Mouse (Mus musculus) intestine, embryonic 14.5 days (tissue): ENCODE data around the gene Cbx2. TPM values are rescaled to one million over a fixed set of nuclear protein-coding genes. Genes with fewer than 3 reads are reported as not detected.

Experiments
- ATAC-seq: fragments of 200-750 bp; cut with Nextera tagmentation; replicated peaks from 2 replicates; pipeline ENCODE4 v1.8.0; 2017; ENCODE audit warnings: low read depth, moderate number of reproducible peaks, moderate TSS enrichment, moderate library complexity; ENCODE audit not compliant: low FRiP score, low TSS enrichment
- DNase-seq: peaks from one replicate; pipeline ENCODE4 v3.0.0-alpha.2; 2018; ENCODE audit warnings: low spot score
- H3K27ac ChIP-seq: fragments of 300-500 bp; sonication (generic); 2 replicates; pipeline ENCODE4 v1.5.1; 2014; ENCODE audit warnings: low read depth, mild to moderate bottlenecking, control low read depth
- H3K27me3 ChIP-seq: fragments of 300-500 bp; sonication (generic); replicated peaks from 2 replicates; pipeline ENCODE4 v1.6.1; 2014; ENCODE audit warnings: low read length, control low read depth; ENCODE audit not compliant: control insufficient read depth, insufficient read depth
- H3K36me3 ChIP-seq: fragments of 300-500 bp; sonication (generic); 2 replicates; pipeline ENCODE4 v1.6.1; 2014; ENCODE audit warnings: low read length, control low read depth; ENCODE audit not compliant: control insufficient read depth, insufficient read depth
- H3K4me1 ChIP-seq: fragments of 300-500 bp; sonication (generic); replicated peaks from 2 replicates; pipeline ENCODE4 v1.6.1; 2014; ENCODE audit warnings: low read length, control low read depth, mixed read lengths; ENCODE audit not compliant: control insufficient read depth, insufficient read depth
- H3K4me2 ChIP-seq: fragments of 300-500 bp; sonication (generic); 2 replicates; pipeline ENCODE4 v1.6.1; 2014; ENCODE audit warnings: low read length
- H3K4me3 ChIP-seq: fragments of 300-500 bp; sonication (generic); 2 replicates; pipeline ENCODE4 v1.5.1; 2014; ENCODE audit warnings: low read depth, low read length, control low read depth, mixed read lengths
- H3K9ac ChIP-seq: fragments of 300-500 bp; sonication (generic); 2 replicates; pipeline ENCODE4 v1.6.1; 2014; ENCODE audit warnings: mild to moderate bottlenecking, low read length
- H3K9me3 ChIP-seq: fragments of 300-500 bp; sonication (generic); 2 replicates; pipeline ENCODE4 v1.6.1; 2016; ENCODE audit warnings: low read length, control low read depth; ENCODE audit not compliant: control insufficient read depth
- WGBS: fragments of 180-500 bp; shearing (Covaris S2); extraction: QIAGEN DNeasy Blood & Tissue Kit; methylation state at CpG from one replicate; pipeline ENCODE4 v1.1.7; 2014; 5-methylcytosine and 5-hydroxymethylcytosine counted together
- polyA plus RNA-seq: library from polyadenylated mRNA; unstranded; fragments of >200 nt; fragmentation: Nextera tagmentation; extraction: Ambion mirVana; gene quantifications from 2 replicates; pipeline ENCODE4 v1.2.1, GENCODE M21; 2014

The Cbx2 gene
- polyA plus RNA-seq = 31.5 and 32.0 TPM in 2 replicates

GRCm38 (mm10) chr11:119022895-119023615 is at the start of gene Cbx2:
Gene Cbx2 (plus strand): TSS chr11:119022962.
- DNase-seq (peak; percentile 89), ATAC-seq (peak; percentile 94)
- Histone ChIP-seq H3K9ac (peak within 1 kb of the TSS; percentile 86), H3K4me2 (peak within 1 kb of the TSS; percentile 79), H3K9me3 (no peaks in the 10 kb centered on the region), H3K27ac (peak within 1 kb of the TSS; percentile 87), H3K36me3 (peaks cover 18% of the 10 kb centered on the region), H3K27me3 (peaks cover 4% of the 10 kb centered on the region; the same call in 1 of the 2 replicates), H3K4me3 (peak within 1 kb of the TSS; percentile 87), H3K4me1 (peaks cover 30% of the 10 kb centered on the region)
- under 1% methylated on average over 88 of the region's 99 CpGs for WGBS

GRCm38 (mm10) chr11:118974340-118974739 is 48.4 kb upstream of the Cbx2 start:
- Histone ChIP-seq H3K4me2 (no peak overlapping the region), H3K4me1 (no peaks in the 10 kb centered on the region), H3K9me3 (no peaks in the 10 kb centered on the region), H3K27ac (no peak overlapping the region), H3K27me3 (peaks cover 5% of the 10 kb centered on the region; the same call in 1 of the 2 replicates), H3K4me3 (no peak overlapping the region), H3K36me3 (no peaks in the 10 kb centered on the region), H3K9ac (no peak overlapping the region)
- ATAC-seq (no peak), DNase-seq (no peak)
- 66% methylated on average over 7 of the region's 7 CpGs for WGBS

- Histone ChIP-seq H3K4me1 (no peaks in the 10 kb centered on the region), H3K9ac (no peak overlapping the region), H3K36me3 (no peaks in the 10 kb centered on the region), H3K27me3 (peaks cover 5% of the 10 kb centered on the region; the same call in 1 of the 2 replicates), H3K9me3 (no peaks in the 10 kb centered on the region), H3K4me2 (peak overlapping the region; percentile 22; the same call in 1 of the 2 replicates), H3K27ac (no peak overlapping the region), H3K4me3 (no peak overlapping the region)
- under 1% methylated on average over 10 of the region's 10 CpGs for whole genome bisulfite sequencing
- ATAC-seq = no peak
- peak; percentile 88 for DNase-seq
These were observed 47.3 kb upstream of the Cbx2 start for GRCm38 (mm10) chr11:118975427-118975826.

GRCm38 (mm10) chr11:118975917-118976316 is 46.8 kb upstream of the Cbx2 start:
- Histone ChIP-seq H3K27me3 (peaks cover 5% of the 10 kb centered on the region; the same call in 1 of the 2 replicates), H3K4me1 (no peaks in the 10 kb centered on the region), H3K4me2 (peak overlapping the region; percentile 22; the same call in 1 of the 2 replicates), H3K4me3 (no peak overlapping the region), H3K27ac (no peak overlapping the region), H3K36me3 (no peaks in the 10 kb centered on the region), H3K9me3 (no peaks in the 10 kb centered on the region), H3K9ac (no peak overlapping the region)
- DNase-seq (no peak), ATAC-seq (no peak)
- 14% methylated on average over 12 of the region's 12 CpGs for WGBS

GRCm38 (mm10) chr11:118980388-118980787 is 42.4 kb upstream of the Cbx2 start:
- no peak overlapping the region for H3K9ac ChIP-seq
- peaks cover 5% of the 10 kb centered on the region; the same call in 1 of the 2 replicates for H3K27me3 ChIP-seq
- ATAC-seq (no peak), DNase-seq (no peak)
- H3K4me2 ChIP-seq = no peak overlapping the region
- no peak overlapping the region for H3K4me3 ChIP-seq
- no peaks in the 10 kb centered on the region for H3K9me3 ChIP-seq
- no peaks in the 10 kb centered on the region for H3K36me3 ChIP-seq
- WGBS = 69% methylated on average over 2 of the region's 2 CpGs
- no peak overlapping the region for H3K27ac ChIP-seq
- H3K4me1 ChIP-seq = no peaks in the 10 kb centered on the region

- 61% methylated on average over 18 of the region's 18 CpGs for WGBS
- Histone ChIP-seq H3K27ac (no peak overlapping the region), H3K4me3 (no peak overlapping the region), H3K9ac (no peak overlapping the region), H3K27me3 (peaks cover 5% of the 10 kb centered on the region; the same call in 1 of the 2 replicates), H3K4me1 (no peaks in the 10 kb centered on the region), H3K4me2 (no peak overlapping the region), H3K36me3 (no peaks in the 10 kb centered on the region), H3K9me3 (no peaks in the 10 kb centered on the region)
- no peak for ATAC-seq
- no peak for DNase-seq
These were observed 41.6 kb upstream of the Cbx2 start for GRCm38 (mm10) chr11:118981012-118981776.

- DNase-seq = no peak
- Histone ChIP-seq H3K4me1 (no peaks in the 10 kb centered on the region), H3K4me2 (no peak overlapping the region), H3K9me3 (no peaks in the 10 kb centered on the region), H3K27ac (no peak overlapping the region), H3K36me3 (no peaks in the 10 kb centered on the region), H3K9ac (no peak overlapping the region), H3K4me3 (no peak overlapping the region), H3K27me3 (peaks cover 2% of the 10 kb centered on the region; the same call in 1 of the 2 replicates)
- peak; percentile 41; the same call in 1 of the 2 replicates for ATAC-seq
- 35% methylated on average over 12 of the region's 12 CpGs for WGBS
These were observed 40.1 kb upstream of the Cbx2 start for GRCm38 (mm10) chr11:118982593-118983113.

- Histone ChIP-seq H3K4me1 (no peaks in the 10 kb centered on the region), H3K27me3 (no peaks in the 10 kb centered on the region), H3K4me2 (no peak overlapping the region), H3K4me3 (no peak overlapping the region), H3K36me3 (no peaks in the 10 kb centered on the region), H3K27ac (no peak overlapping the region), H3K9me3 (no peaks in the 10 kb centered on the region), H3K9ac (no peak overlapping the region)
- 55% methylated on average over 5 of the region's 5 CpGs for WGBS
- ATAC-seq (no peak), DNase-seq (no peak)
These were observed 37.2 kb upstream of the Cbx2 start for GRCm38 (mm10) chr11:118985571-118985970.
